Mouse (Mus musculus) MEL (cell line): ENCODE measurements around the gene Trpm8. TPM values are rescaled to one million over a fixed set of nuclear protein-coding genes. Genes with fewer than 3 reads are reported as not detected.

Experiments
- DNase-seq: peaks from one replicate; pipeline ENCODE4 v3.0.0; 2011; ENCODE audit warnings: low read depth, low spot score
- H3K27ac ChIP-seq: 2 replicates; pipeline ENCODE4 v1.5.1; 2012; ENCODE audit warnings: low read depth, mild to moderate bottlenecking, control low read depth, low read length, moderate library complexity; ENCODE audit not compliant: control insufficient read depth
- H3K27me3 ChIP-seq, 2 experiments: fragments of 150-350 bp in 1 of 2; sonication (generic) in 1 of 2; 2 replicates each; pipeline ENCODE4 v1.6.1; 2012; ENCODE audit warnings: low read length in 2 of 2, mild to moderate bottlenecking in 2 of 2, improper control_type of control experiment in 1 of 2, moderate library complexity in 1 of 2; ENCODE audit not compliant: insufficient read depth in 2 of 2, control insufficient read depth in 1 of 2
- H3K36me3 ChIP-seq, 2 experiments: 2 replicates each; pipeline ENCODE4 v1.6.1; 2012 to 2014; ENCODE audit warnings: low read length in 2 of 2, improper control_type of control experiment in 1 of 2, inconsistent platforms in 1 of 2, mild to moderate bottlenecking in 1 of 2; ENCODE audit not compliant: insufficient read depth in 2 of 2, control insufficient read depth in 1 of 2
- H3K4me1 ChIP-seq, 2 experiments: fragments of 150-350 bp in 1 of 2; sonication (generic) in 1 of 2; 2 replicates each; pipeline ENCODE4 v1.6.1; 2012; ENCODE audit warnings: low read length in 2 of 2, improper control_type of control experiment in 1 of 2, mild to moderate bottlenecking in 1 of 2; ENCODE audit not compliant: insufficient read depth in 2 of 2, control insufficient read depth in 1 of 2
- H3K4me3 ChIP-seq, 2 experiments: fragments of 150-350 bp in 1 of 2; sonication (generic) in 1 of 2; 2 replicates each; pipeline ENCODE4 v1.5.1; 2012; ENCODE audit warnings: low read depth in 2 of 2, low read length in 2 of 2, mild to moderate bottlenecking in 2 of 2, moderate library complexity in 2 of 2, control low read depth in 1 of 2, improper control_type of control experiment in 1 of 2; ENCODE audit not compliant: control insufficient read depth in 1 of 2, insufficient read depth in 1 of 2
- H3K79me2 ChIP-seq: 2 replicates; pipeline ENCODE4 v1.6.1; 2012; ENCODE audit warnings: mild to moderate bottlenecking, low read length, moderate library complexity; ENCODE audit not compliant: control insufficient read depth, poor library complexity, insufficient read depth
- H3K9ac ChIP-seq: 2 replicates; pipeline ENCODE4 v1.6.1; 2012; ENCODE audit warnings: low read depth, mild to moderate bottlenecking, control low read depth, low read length, moderate library complexity; ENCODE audit not compliant: control insufficient read depth, poor library complexity, severe bottlenecking
- H3K9me3 ChIP-seq: fragments of 150-350 bp; sonication (generic); replicated peaks from 2 replicates; pipeline ENCODE4 v1.6.1; 2012; ENCODE audit warnings: mild to moderate bottlenecking, low read length, improper control_type of control experiment, moderate library complexity; ENCODE audit not compliant: insufficient read depth
- BHLHE40 ChIP-seq: IDR thresholded peaks from 2 replicates; pipeline ENCODE4 v1.6.1; 2012; ENCODE audit warnings: low read depth, mild to moderate bottlenecking, inconsistent platforms, low read length, improper control_type of control experiment, borderline replicate concordance
- CHD2 ChIP-seq: IDR thresholded peaks from 2 replicates; pipeline ENCODE4 v1.6.1; 2011; ENCODE audit warnings: low read length, improper control_type of control experiment
- E2F4 ChIP-seq: IDR thresholded peaks from 2 replicates; pipeline ENCODE4 v1.6.1; 2011; ENCODE audit warnings: low read depth, low read length, improper control_type of control experiment, borderline replicate concordance
- ELF1 ChIP-seq: IDR thresholded peaks from 2 replicates; pipeline ENCODE4 v1.6.1; 2014; ENCODE audit warnings: low read depth, mild to moderate bottlenecking, inconsistent platforms, low read length, improper control_type of control experiment, moderate library complexity
- EP300 ChIP-seq, 2 experiments: IDR thresholded peaks; 2 replicates each; pipeline ENCODE4 v1.6.1; 2011; ENCODE audit warnings: improper control_type of control experiment in 2 of 2, low read length in 2 of 2, low read depth in 1 of 2, mild to moderate bottlenecking in 1 of 2
- ETS1 ChIP-seq: IDR thresholded peaks from 2 replicates; pipeline ENCODE4 v1.6.1; 2012; ENCODE audit warnings: low read depth, mild to moderate bottlenecking, inconsistent platforms, low read length, improper control_type of control experiment, moderate library complexity
- HCFC1 ChIP-seq: IDR thresholded peaks from 2 replicates; pipeline ENCODE4 v1.6.1; 2012; ENCODE audit warnings: low read depth, mild to moderate bottlenecking, inconsistent platforms, low read length, improper control_type of control experiment, moderate library complexity
- JUND ChIP-seq: IDR thresholded peaks from 2 replicates; pipeline ENCODE4 v1.6.1; 2011; ENCODE audit warnings: low read depth, mild to moderate bottlenecking, improper control_type of control experiment, low read length
- KAT2A ChIP-seq: conservative IDR thresholded peaks from 2 replicates; pipeline ENCODE4 v1.6.1; 2012; ENCODE audit warnings: low read depth, low read length, improper control_type of control experiment, inconsistent platforms
- MYB ChIP-seq: IDR thresholded peaks from 2 replicates; pipeline ENCODE4 v1.6.1; 2011; ENCODE audit warnings: mild to moderate bottlenecking, low read depth, low read length, improper control_type of control experiment
- NRF1 ChIP-seq: IDR thresholded peaks from 2 replicates; pipeline ENCODE4 v1.6.1; 2014; ENCODE audit warnings: low read depth, mild to moderate bottlenecking, inconsistent platforms, low read length, improper control_type of control experiment, moderate library complexity; ENCODE audit not compliant: poor library complexity, insufficient read depth, severe bottlenecking
- RCOR1 ChIP-seq: IDR thresholded peaks from 2 replicates; pipeline ENCODE4 v1.6.1; 2012; ENCODE audit warnings: low read depth, mild to moderate bottlenecking, inconsistent platforms, low read length, improper control_type of control experiment
- UBTF ChIP-seq: IDR thresholded peaks from 2 replicates; pipeline ENCODE4 v1.6.1; 2012; ENCODE audit warnings: low read depth, mild to moderate bottlenecking, inconsistent platforms, low read length, improper control_type of control experiment, moderate library complexity, borderline replicate concordance; ENCODE audit not compliant: insufficient read depth
- USF1 ChIP-seq: IDR thresholded peaks from 2 replicates; pipeline ENCODE4 v1.6.1; 2014; ENCODE audit warnings: low read depth, mild to moderate bottlenecking, inconsistent platforms, low read length, improper control_type of control experiment, moderate library complexity
- USF2 ChIP-seq, 2 experiments: IDR thresholded peaks; 2 replicates each; pipeline ENCODE4 v1.6.1; 2011 to 2012; ENCODE audit warnings: improper control_type of control experiment in 2 of 2, low read length in 2 of 2, borderline replicate concordance in 1 of 2, inconsistent platforms in 1 of 2, low read depth in 1 of 2, mild to moderate bottlenecking in 1 of 2; ENCODE audit not compliant: insufficient read depth in 1 of 2
- ZKSCAN1 ChIP-seq: IDR thresholded peaks from 2 replicates; pipeline ENCODE4 v1.6.1; 2012; ENCODE audit warnings: low read depth, mild to moderate bottlenecking, inconsistent platforms, low read length, improper control_type of control experiment, moderate library complexity
- ZMIZ1 ChIP-seq: IDR thresholded peaks from 2 replicates; pipeline ENCODE4 v1.6.1; 2012; ENCODE audit warnings: low read depth, mild to moderate bottlenecking, inconsistent platforms, low read length, improper control_type of control experiment, moderate library complexity
- polyA plus RNA-seq, 2 experiments: library from polyadenylated mRNA; stranded (reverse) in 1 of 2; unstranded in 1 of 2; fragments of >175 nt in 1 of 2; fragments of >200 nt in 1 of 2; gene quantifications; 2 replicates each; pipeline versions ENCODE4 v1.2.1 to v1.2.4; 2012; ENCODE audit warnings: low replicate concordance in 2 of 2, low read depth in 1 of 2; ENCODE audit not compliant: insufficient read length in 2 of 2, insufficient read depth in 1 of 2, missing spikeins in 1 of 2
- total RNA-seq: library from RNA; depleted of rRNA; stranded (reverse); fragments of 300-350 nt; gene quantifications from 2 replicates; pipeline ENCODE4 v1.2.3, GENCODE M21; 2012

Trpm8 gene
- total and polyA plus RNA-seq, 3 experiments: not detected

DNA sequence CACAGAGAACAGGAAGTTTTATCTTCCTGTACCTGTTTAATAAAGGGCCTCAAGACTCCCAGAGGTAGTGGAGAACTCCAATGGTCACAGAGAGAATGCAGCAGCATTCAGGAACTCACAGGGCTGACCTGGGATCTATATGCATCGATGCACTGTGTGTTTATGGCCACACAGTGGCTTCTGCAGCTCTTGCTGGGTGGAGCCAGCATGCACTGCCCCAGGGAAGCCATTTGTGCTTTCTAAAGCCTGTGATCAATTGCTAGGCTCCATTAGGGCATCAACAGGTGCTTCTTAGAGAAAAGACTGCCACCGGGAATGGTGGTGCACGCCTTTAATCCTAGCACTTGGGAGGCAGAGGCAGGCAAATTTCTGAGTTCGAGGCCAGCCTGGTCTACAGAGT is 4.6 kb upstream of the Trpm8 start:
- Histone ChIP-seq H3K27ac (no peak overlapping the region), H3K4me3 (no peak overlapping the region), H3K27me3 (no peaks in the 10 kb centered on the region), H3K79me2 (peaks cover 36% of the 10 kb centered on the region), H3K36me3 (peaks cover 12 to 33% of the 10 kb centered on the region in 2 experiments), H3K9ac (no peak overlapping the region), H3K9me3 (no peaks in the 10 kb centered on the region), H3K4me1 (peaks cover 3 to 9% of the 10 kb centered on the region in 2 experiments; a peak in 3 of 4 replicates)
- TF ChIP-seq RCOR1 (no peak), JUND (no peak), BHLHE40 (no peak), USF2 (IDR thresholded peaks at IDR 0.05; ENCODE audit: borderline replicate concordance in 1 of 2, insufficient read depth in 1 of 2, low read depth in 1 of 2, low read length in 2 of 2) (no peak), MYB (no peak), NRF1 (no peak), ETS1 (no peak), ZMIZ1 (no peak), HCFC1 (no peak)
- DNase-seq: no peak

DNA sequence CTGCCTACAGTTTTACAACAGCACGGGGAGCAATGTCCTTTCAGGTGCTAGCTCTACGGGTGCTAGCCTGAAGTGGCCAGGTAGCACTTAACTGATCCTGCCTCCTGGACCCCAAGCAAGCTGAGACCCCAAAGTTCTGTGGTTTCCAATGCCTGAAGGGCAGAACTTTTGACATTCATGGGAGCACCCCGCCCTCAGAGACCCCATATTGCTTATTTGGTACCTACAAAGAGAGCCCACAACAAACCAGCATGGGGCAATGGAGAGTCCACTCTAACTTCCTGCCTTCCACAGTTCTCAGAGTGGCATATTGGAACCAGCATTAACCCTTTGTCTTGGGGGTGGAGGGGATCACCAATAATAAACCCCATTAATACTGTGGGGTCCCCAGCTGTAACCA is 4.1 kb upstream of the Trpm8 start:
- DNase-seq: no peak
- no peak overlapping the region for H3K4me3 ChIP-seq
- H3K27me3 ChIP-seq: no peaks in the 10 kb centered on the region
- no peak overlapping the region for H3K9ac ChIP-seq
- no peaks in the 10 kb centered on the region for H3K9me3 ChIP-seq
- H3K79me2 ChIP-seq: peaks cover 36% of the 10 kb centered on the region
- H3K27ac ChIP-seq: no peak overlapping the region
- H3K4me1 ChIP-seq: peaks cover 3 to 9% of the 10 kb centered on the region in 2 experiments; a peak in 3 of 4 replicates
- H3K36me3 ChIP-seq: peaks cover 15 to 30% of the 10 kb centered on the region in 2 experiments
- TF ChIP-seq E2F4 (no peak), KAT2A (no peak), ZKSCAN1 (no peak), ELF1 (no peak), USF1 (no peak), RCOR1 (no peak), CHD2 (no peak), UBTF (no peak), EP300 (IDR thresholded peaks at IDR 0.05; ENCODE audit: low read depth in 1 of 2, low read length in 2 of 2) (no peak), NRF1 (no peak), BHLHE40 (no peak)
